Mouse (Mus musculus) MEL (cell line): Measurements from ENCODE around the gene Tex2.

Source experiments
- E2F4 ChIP-seq: IDR thresholded peaks from 2 replicates; pipeline ENCODE4 v1.6.1; 2011; ENCODE audit warnings: low read depth, low read length, improper control_type of control experiment, borderline replicate concordance
- MAX ChIP-seq: IDR thresholded peaks from 2 replicates; pipeline ENCODE4 v1.6.1; 2011; ENCODE audit warnings: low read length, improper control_type of control experiment

- no peak for TF ChIP-seq E2F4
- no peak for TF ChIP-seq MAX
These were observed 83.4 kb downstream of the Tex2 start for GRCm38 (mm10) chr11:106529786-106530185.
